Mouse (Mus musculus): Measurements from ENCODE around the gene Shank2. TPM values are rescaled to one million over a fixed set of nuclear protein-coding genes. Genes with fewer than 3 reads are reported as not detected.

Shank2 gene
- polyA plus RNA-seq, 1 experiment from 2014 or later: 0.60 TPM

- H3K4me2 ChIP-seq: no peak overlapping the region
- H3K4me1 ChIP-seq (replicated peaks): no peaks in the 10 kb centered on the region
- H3K4me3 ChIP-seq (replicated peaks): no peak overlapping the region
- no peaks in the 10 kb centered on the region for H3K36me3 ChIP-seq
- ATAC-seq (ENCODE audit: insufficient number of reproducible peaks, insufficient read depth, low FRiP score, low TSS enrichment, low read depth): no peak
- no peak overlapping the region for H3K27ac ChIP-seq
- H3K9ac ChIP-seq (replicated peaks): no peak overlapping the region
- H3K27me3 ChIP-seq: no peaks in the 10 kb centered on the region
- H3K9me3 ChIP-seq: no peaks in the 10 kb centered on the region
Observed at GRCm38 (mm10) chr7:143991160-143991559, 10.6 kb upstream of the Shank2 start.

- Histone ChIP-seq H3K4me2 (no peak overlapping the region), H3K4me3 (replicated peaks) (no peak overlapping the region), H3K4me1 (replicated peaks) (no peaks in the 10 kb centered on the region), H3K36me3 (no peaks in the 10 kb centered on the region), H3K27me3 (no peaks in the 10 kb centered on the region), H3K9me3 (no peaks in the 10 kb centered on the region; the same call in 1 of the 2 replicates), H3K27ac (no peak overlapping the region), H3K9ac (replicated peaks) (no peak overlapping the region)
- ATAC-seq (ENCODE audit: insufficient number of reproducible peaks, insufficient read depth, low FRiP score, low TSS enrichment, low read depth): no peak
- 91% methylated on average over 3 of the region's 3 CpGs for WGBS
Observed at GRCm38 (mm10) chr7:143999073-143999472, 2.7 kb upstream of the Shank2 start.

GRCm38 (mm10) chr7:144003471-144003870 is 1.7 kb downstream of the Shank2 start:
- Histone ChIP-seq H3K9ac (replicated peaks) (no peak overlapping the region), H3K4me1 (replicated peaks) (no peaks in the 10 kb centered on the region), H3K4me2 (no peak overlapping the region), H3K4me3 (replicated peaks) (no peak overlapping the region), H3K36me3 (no peaks in the 10 kb centered on the region), H3K27me3 (no peaks in the 10 kb centered on the region; the same call in 1 of the 2 replicates), H3K27ac (no peak overlapping the region), H3K9me3 (no peaks in the 10 kb centered on the region)
- ATAC-seq (ENCODE audit: insufficient number of reproducible peaks, insufficient read depth, low FRiP score, low TSS enrichment, low read depth): no peak
- WGBS: 88% methylated on average over 3 of the region's 3 CpGs

- Histone ChIP-seq H3K4me3 (replicated peaks) (no peak overlapping the region), H3K36me3 (no peaks in the 10 kb centered on the region), H3K27me3 (no peaks in the 10 kb centered on the region; the same call in 1 of the 2 replicates), H3K27ac (no peak overlapping the region), H3K4me1 (replicated peaks) (no peaks in the 10 kb centered on the region), H3K9me3 (no peaks in the 10 kb centered on the region), H3K9ac (replicated peaks) (no peak overlapping the region), H3K4me2 (no peak overlapping the region)
- 78% methylated on average over 4 of the region's 4 CpGs for WGBS
- ATAC-seq (ENCODE audit: insufficient number of reproducible peaks, insufficient read depth, low FRiP score, low TSS enrichment, low read depth): no peak
Observed at GRCm38 (mm10) chr7:144008079-144008478, 6.4 kb downstream of the Shank2 start.

- Histone ChIP-seq H3K4me1 (replicated peaks) (no peaks in the 10 kb centered on the region), H3K27me3 (no peaks in the 10 kb centered on the region; the same call in 1 of the 2 replicates), H3K4me3 (replicated peaks) (no peak overlapping the region), H3K36me3 (no peaks in the 10 kb centered on the region), H3K9ac (replicated peaks) (no peak overlapping the region), H3K27ac (no peak overlapping the region), H3K9me3 (no peaks in the 10 kb centered on the region), H3K4me2 (no peak overlapping the region)
- WGBS: 82% methylated on average over 4 of the region's 4 CpGs
- ATAC-seq (ENCODE audit: insufficient number of reproducible peaks, insufficient read depth, low FRiP score, low TSS enrichment, low read depth): no peak
Observed at GRCm38 (mm10) chr7:144008985-144009384, 7.3 kb downstream of the Shank2 start.

GRCm38 (mm10) chr7:144014485-144014884 is 12.8 kb downstream of the Shank2 start:
- H3K27me3 ChIP-seq: no peaks in the 10 kb centered on the region
- no peaks in the 10 kb centered on the region; the same call in 1 of the 2 replicates for H3K4me1 ChIP-seq (replicated peaks)
- ATAC-seq (ENCODE audit: insufficient number of reproducible peaks, insufficient read depth, low FRiP score, low TSS enrichment, low read depth): no peak
- H3K9me3 ChIP-seq: no peaks in the 10 kb centered on the region
- H3K4me3 ChIP-seq (replicated peaks): no peak overlapping the region
- no peak overlapping the region for H3K4me2 ChIP-seq
- H3K9ac ChIP-seq (replicated peaks): no peak overlapping the region
- H3K36me3 ChIP-seq: no peaks in the 10 kb centered on the region
- 71% methylated on average over 2 of the region's 2 CpGs for WGBS
- no peak overlapping the region for H3K27ac ChIP-seq

GRCm38 (mm10) chr7:144021801-144022200 is 20.1 kb downstream of the Shank2 start:
- no peak for ATAC-seq (ENCODE audit: insufficient number of reproducible peaks, insufficient read depth, low FRiP score, low TSS enrichment, low read depth)

GRCm38 (mm10) chr7:144022682-144023081 is 21.0 kb downstream of the Shank2 start:
- no peak for ATAC-seq (ENCODE audit: insufficient number of reproducible peaks, insufficient read depth, low FRiP score, low TSS enrichment, low read depth)
- Histone ChIP-seq H3K27me3 (no peaks in the 10 kb centered on the region), H3K36me3 (no peaks in the 10 kb centered on the region), H3K4me3 (replicated peaks) (no peak overlapping the region), H3K9ac (replicated peaks) (no peak overlapping the region), H3K27ac (no peak overlapping the region), H3K4me2 (no peak overlapping the region), H3K9me3 (no peaks in the 10 kb centered on the region), H3K4me1 (replicated peaks) (no peaks in the 10 kb centered on the region)
- 15% methylated on average over 5 of the region's 5 CpGs for WGBS

More at GRCm38 (mm10) chr7:144021801-144022200, 20.1 kb downstream of the Shank2 start:
- no peak overlapping the region for H3K4me2 ChIP-seq
- 86% methylated on average over 3 of the region's 3 CpGs for WGBS
- no peaks in the 10 kb centered on the region for H3K27me3 ChIP-seq
- H3K9me3 ChIP-seq: no peaks in the 10 kb centered on the region
- no peaks in the 10 kb centered on the region for H3K36me3 ChIP-seq
- no peak overlapping the region for H3K4me3 ChIP-seq (replicated peaks)
- no peaks in the 10 kb centered on the region for H3K4me1 ChIP-seq (replicated peaks)
- H3K27ac ChIP-seq: no peak overlapping the region
- no peak overlapping the region for H3K9ac ChIP-seq (replicated peaks)

GRCm38 (mm10) chr7:144023561-144023960 is 21.8 kb downstream of the Shank2 start:
- WGBS: 60% methylated on average over 4 of the region's 4 CpGs
- no peak for ATAC-seq (ENCODE audit: insufficient number of reproducible peaks, insufficient read depth, low FRiP score, low TSS enrichment, low read depth)
- Histone ChIP-seq H3K4me2 (no peak overlapping the region), H3K27me3 (no peaks in the 10 kb centered on the region), H3K9me3 (no peaks in the 10 kb centered on the region), H3K36me3 (no peaks in the 10 kb centered on the region), H3K27ac (no peak overlapping the region), H3K4me3 (replicated peaks) (no peak overlapping the region), H3K9ac (replicated peaks) (no peak overlapping the region), H3K4me1 (replicated peaks) (no peaks in the 10 kb centered on the region)

- Histone ChIP-seq H3K4me2 (no peak overlapping the region), H3K27ac (no peak overlapping the region), H3K4me1 (replicated peaks) (no peaks in the 10 kb centered on the region), H3K4me3 (replicated peaks) (no peak overlapping the region), H3K27me3 (no peaks in the 10 kb centered on the region), H3K9me3 (no peaks in the 10 kb centered on the region), H3K36me3 (no peaks in the 10 kb centered on the region), H3K9ac (replicated peaks) (no peak overlapping the region)
- no peak for ATAC-seq (ENCODE audit: insufficient number of reproducible peaks, insufficient read depth, low FRiP score, low TSS enrichment, low read depth)
- WGBS: 88% methylated on average over 12 of the region's 12 CpGs
Observed at GRCm38 (mm10) chr7:144026024-144026752, 24.5 kb downstream of the Shank2 start.

- H3K9me3 ChIP-seq: no peaks in the 10 kb centered on the region
- H3K27ac ChIP-seq: no peak overlapping the region
- 75% methylated on average over 5 of the region's 5 CpGs for WGBS
- no peak overlapping the region for H3K9ac ChIP-seq (replicated peaks)
- no peak overlapping the region for H3K4me2 ChIP-seq
- no peak overlapping the region for H3K4me3 ChIP-seq (replicated peaks)
- H3K36me3 ChIP-seq: no peaks in the 10 kb centered on the region
- no peaks in the 10 kb centered on the region for H3K27me3 ChIP-seq
- no peak for ATAC-seq (ENCODE audit: insufficient number of reproducible peaks, insufficient read depth, low FRiP score, low TSS enrichment, low read depth)
- H3K4me1 ChIP-seq (replicated peaks): no peaks in the 10 kb centered on the region
Observed at GRCm38 (mm10) chr7:144029246-144029645, 27.5 kb downstream of the Shank2 start.

- WGBS: 60% methylated on average over 11 of the region's 11 CpGs
- no peaks in the 10 kb centered on the region for H3K9me3 ChIP-seq
- H3K27ac ChIP-seq: no peak overlapping the region
- H3K4me1 ChIP-seq (replicated peaks): no peaks in the 10 kb centered on the region
- H3K27me3 ChIP-seq: no peaks in the 10 kb centered on the region
- no peak overlapping the region for H3K9ac ChIP-seq (replicated peaks)
- ATAC-seq (ENCODE audit: insufficient number of reproducible peaks, insufficient read depth, low FRiP score, low TSS enrichment, low read depth): no peak
- no peaks in the 10 kb centered on the region for H3K36me3 ChIP-seq
- H3K4me2 ChIP-seq: no peak overlapping the region
- no peak overlapping the region for H3K4me3 ChIP-seq (replicated peaks)
Observed at GRCm38 (mm10) chr7:144030796-144031195, 29.1 kb downstream of the Shank2 start.
